Mouse (Mus musculus) left cerebral cortex, postnatal 14 days (tissue): ENCODE data around the gene 2610008E11Rik. TPM values are rescaled to one million over a fixed set of nuclear protein-coding genes. Genes with fewer than 3 reads are reported as not detected.
A peak's percentile ranks its signal among the peaks of the same experiment; 100 is the strongest.
"Not testable (repeated sequence)": the region's sequence is repeated elsewhere in the genome, so short reads cannot be mapped to it uniquely, and the experiment has no call there.

Experiments used
- DNase-seq, 2 experiments: peaks; one replicate each; pipeline ENCODE4 v3.0.0; 2021 to 2022; ENCODE audit warnings: low spot score in 2 of 2, mixed read lengths in 1 of 2
- intact Hi-C: fragments of 180-260 bp; cut with DNase I; formaldehyde crosslinking; loops from one replicate; pipeline ENCODE4 v1.15.1; 2025
- long read RNA-seq, 2 experiments: library from polyadenylated mRNA; stranded (forward); transcript quantifications; one replicate each; pipeline ENCODE4 v2.0.0; 2021
- total RNA-seq, 2 experiments: library from RNA; stranded (reverse); gene quantifications; 2 replicates each; pipeline ENCODE4 v1.2.3; 2021

Gene 2610008E11Rik
- total RNA-seq: 10 to 100 TPM; 22.4 to 24.0 TPM
- long read RNA-seq, experiment 1, full-length matches to known transcripts: 9 of 12 reads
- long read RNA-seq, experiment 1, partial matches to known transcripts: 0 of 12 reads
- long read RNA-seq, experiment 1, other reads (novel, unspliced or antisense): 3 of 12 reads
- long read RNA-seq, experiment 2, full-length matches to known transcripts: 19 of 20 reads
- long read RNA-seq, experiment 2, partial matches to known transcripts: 0 of 20 reads
- long read RNA-seq, experiment 2, other reads (novel, unspliced or antisense): 1 of 20 reads

- intact Hi-C loops: loop anchor here (5.0 kb wide), 1 partner anchor 345 kb away; the partner anchor contains the start of gene Ccdc105
- peak; percentile 95 to 99 for DNase-seq
Measured at GRCm38 (mm10) chr10:79097161-79097754, at the start of gene 2610008E11Rik. Gene 2610008E11Rik, minus strand, starts transcription at chr10:79097600.

GRCm38 (mm10) chr10:79116125-79116849 lies 18.9 kb upstream of the 2610008E11Rik start:
- intact Hi-C loops: loop anchor here (2.0 to 5.0 kb wide), 2 partner anchors 361 to 484 kb away; no protein-coding TSS in a partner anchor
- DNase-seq: peak; percentile 57 to 75

GRCm38 (mm10) chr10:79115085-79115484 lies 17.7 kb upstream of the 2610008E11Rik start:
- DNase-seq: no peak
- intact Hi-C loops: loop anchor here (5.0 kb wide), 1 partner anchor 483 kb away; no protein-coding TSS in a partner anchor

GRCm38 (mm10) chr10:79110482-79110881 lies 13.1 kb upstream of the 2610008E11Rik start:
- no peak for DNase-seq
- intact Hi-C loops: no loop called here

GRCm38 (mm10) chr10:79109156-79109555 lies 11.8 kb upstream of the 2610008E11Rik start:
- intact Hi-C loops: no loop called here
- DNase-seq: no peak

GRCm38 (mm10) chr10:79107531-79107930 lies 10.1 kb upstream of the 2610008E11Rik start:
- intact Hi-C loops: no loop called here

GRCm38 (mm10) chr10:79106325-79107282 lies 9.2 kb upstream of the 2610008E11Rik start:
- intact Hi-C loops: no loop called here
- DNase-seq: no peak

More at GRCm38 (mm10) chr10:79107531-79107930, 10.1 kb upstream of the 2610008E11Rik start:
- DNase-seq: no peak

- intact Hi-C loops: loop anchor here (5.0 kb wide), 1 partner anchor 344 kb away; the partner anchor contains the start of gene Ccdc105
- no peak for DNase-seq
Measured at GRCm38 (mm10) chr10:79096706-79097105, 694 bp downstream of the 2610008E11Rik start.

- intact Hi-C loops: no loop called here
Measured at GRCm38 (mm10) chr10:79091731-79092130, 5.7 kb downstream of the 2610008E11Rik start.

GRCm38 (mm10) chr10:79089000-79089399 lies 8.4 kb downstream of the 2610008E11Rik start:
- no peak for DNase-seq
- intact Hi-C loops: no loop called here

More at GRCm38 (mm10) chr10:79091731-79092130, 5.7 kb downstream of the 2610008E11Rik start:
- DNase-seq: no peak

- no peak for DNase-seq
- intact Hi-C loops: no loop called here
Measured at GRCm38 (mm10) chr10:79086577-79086976, 10.8 kb downstream of the 2610008E11Rik start.

GRCm38 (mm10) chr10:79057370-79057769 lies 40.0 kb downstream of the 2610008E11Rik start:
- intact Hi-C loops, DNase-seq: not testable (repeated sequence)

GRCm38 (mm10) chr10:79042457-79042856 lies 54.9 kb downstream of the 2610008E11Rik start:
- intact Hi-C loops, DNase-seq: not testable (repeated sequence)

GRCm38 (mm10) chr10:79028441-79028840 lies 69.0 kb downstream of the 2610008E11Rik start, which contains the start of gene Olfr57:
Gene Olfr57, plus strand, starts transcription at chr10:79028741.
- DNase-seq: no peak
- intact Hi-C loops: no loop called here

Other genes with a start within 250 kb of the 2610008E11Rik start
- gene Olfr1356, start 245.4 kb downstream of the 2610008E11Rik start, total RNA-seq: not detected
- gene Olfr1355, start 222.1 kb downstream of the 2610008E11Rik start, total RNA-seq: not detected
- not detected for gene Olfr1354, start 184.4 kb downstream of the 2610008E11Rik start, total RNA-seq
- gene Olfr8, start 147.0 kb downstream of the 2610008E11Rik start, total RNA-seq: not detected
- gene Olfr1353, start 134.3 kb downstream of the 2610008E11Rik start, total RNA-seq: not detected
- gene Olfr1352, start 116.5 kb downstream of the 2610008E11Rik start, total RNA-seq: not detected
- not detected for gene Olfr1351, start 85.1 kb downstream of the 2610008E11Rik start, total RNA-seq
- not detected for gene Olfr57, start 68.9 kb downstream of the 2610008E11Rik start, total RNA-seq
- not detected for gene Vmn2r80, start 51.2 kb upstream of the 2610008E11Rik start, total RNA-seq
- gene Vmn2r81, start 150.1 kb upstream of the 2610008E11Rik start, total RNA-seq: not detected